Comparison of ENCODE assay signal across 14 mouse cellular contexts in the genomic region with DNA sequence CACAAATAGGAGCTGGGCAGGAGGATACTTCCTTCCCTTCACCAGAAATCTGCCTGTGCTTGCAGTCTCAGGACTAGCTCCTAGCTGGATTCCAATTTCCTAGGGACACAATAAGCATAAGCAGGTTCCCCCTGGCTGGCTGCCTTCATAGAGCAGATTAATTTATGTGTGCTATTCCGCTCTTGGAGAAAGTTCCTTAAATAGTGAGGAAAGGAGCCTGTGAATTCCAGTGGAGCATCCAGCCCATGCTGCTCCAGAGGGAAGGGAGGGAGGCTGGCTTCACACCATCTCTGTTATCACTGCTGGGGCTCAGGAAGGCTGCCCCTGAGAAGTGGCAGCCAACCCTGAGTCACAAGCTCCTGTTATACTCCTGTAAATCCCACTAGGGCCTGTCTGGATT. TPM values are rescaled to one million over a fixed set of nuclear protein-coding genes. Genes with fewer than 3 reads are reported as not detected.
DNase-seq lines count a peak whose midpoint lies in the region; ATAC-seq and TF ChIP-seq lines count a peak whose summit lies in the region.
"Had no signal": no experiment of that assay in that cellular context is flagged by ENCODE, and none has a peak within 500 bp of the region (broad histone marks: within the 10 kb centered on the region; RNA-seq: fewer than 3 reads in every experiment).

No protein-coding gene starts in this region.

- no peak overlapping the region for H3K9ac ChIP-seq in embryonic facial prominence, embryonic 14.5 days (ENCODE audit: low read depth, low read length)
- H3K9ac ChIP-seq in kidney, postnatal 0 days (ENCODE audit: low read depth, low read length), result no peak overlapping the region
- H3K9ac ChIP-seq in neural tube, embryonic 15.5 days (replicated peaks), result no peak overlapping the region
- H3K9ac ChIP-seq: limb, embryonic 15.5 days; midbrain, embryonic 13.5 days had no signal

- H3K27ac ChIP-seq in embryonic facial prominence, embryonic 14.5 days (replicated peaks; ENCODE audit: low read depth, low read length), result no peak overlapping the region
- H3K27ac ChIP-seq in embryonic facial prominence, embryonic 10.5 days (replicated peaks), result no peak overlapping the region
- H3K27ac ChIP-seq in kidney, postnatal 0 days, result no peak overlapping the region
- H3K27ac ChIP-seq in neural tube, embryonic 15.5 days (replicated peaks), result peak overlapping the region; percentile 29; the same call in 1 of the 2 replicates
- H3K27ac ChIP-seq: limb, embryonic 15.5 days; midbrain, embryonic 13.5 days had no signal

- H3K36me3 ChIP-seq in embryonic facial prominence, embryonic 14.5 days (ENCODE audit: control insufficient read depth, insufficient read depth, low read length), result no peaks in the 10 kb centered on the region
- H3K36me3 ChIP-seq in embryonic facial prominence, embryonic 10.5 days (replicated peaks), result no peaks in the 10 kb centered on the region
- no peaks in the 10 kb centered on the region for H3K36me3 ChIP-seq in kidney, postnatal 0 days (ENCODE audit: insufficient read depth, low read length)
- H3K36me3 ChIP-seq in neural tube, embryonic 15.5 days, result peaks cover 11% of the 10 kb centered on the region; the same call in 1 of the 2 replicates
- H3K36me3 ChIP-seq: limb, embryonic 15.5 days had no signal

- no peaks in the 10 kb centered on the region for H3K27me3 ChIP-seq in embryonic facial prominence, embryonic 14.5 days (replicated peaks; ENCODE audit: control insufficient read depth, insufficient read depth, low read length)
- no peaks in the 10 kb centered on the region for H3K27me3 ChIP-seq in embryonic facial prominence, embryonic 10.5 days (replicated peaks; ENCODE audit: low read depth, poor library complexity, severe bottlenecking)
- H3K27me3 ChIP-seq in kidney, postnatal 0 days (ENCODE audit: insufficient read depth, low read length), result no peaks in the 10 kb centered on the region
- no peaks in the 10 kb centered on the region for H3K27me3 ChIP-seq in neural tube, embryonic 15.5 days (replicated peaks)
- H3K27me3 ChIP-seq: limb, embryonic 15.5 days; midbrain, embryonic 13.5 days had no signal

- DNase-seq in embryonic facial prominence, embryonic 14.5 days (ENCODE audit: low spot score), result peak; percentile 24
- DNase-seq in embryonic facial prominence, embryonic 10.5 days (ENCODE audit: low spot score), result no peak
- peak; percentile 25 for DNase-seq in kidney, postnatal 0 days (ENCODE audit: low spot score)
- DNase-seq in kidney, adult 9 months, result no peak
- peak; percentile 67 for DNase-seq in brain, adult 2 months (ENCODE audit: low read depth, low spot score)
- no peak for DNase-seq in adrenal gland, postnatal 14 days
- no peak for DNase-seq in lung, adult 18-20 months
- DNase-seq: cerebellum, postnatal 14 days; gastrocnemius, postnatal 25 days; lung, postnatal 10 days had no signal

- no peak overlapping the region for H3K4me2 ChIP-seq in embryonic facial prominence, embryonic 14.5 days (ENCODE audit: low read depth, low read length)
- no peak overlapping the region for H3K4me2 ChIP-seq in kidney, postnatal 0 days (ENCODE audit: low read length)
- no peak overlapping the region for H3K4me2 ChIP-seq in neural tube, embryonic 15.5 days
- H3K4me2 ChIP-seq: limb, embryonic 15.5 days; midbrain, embryonic 13.5 days had no signal

- TF ChIP-seq CTCF in kidney, postnatal 0 days (IDR thresholded peaks at IDR 0.05; ENCODE audit: low read depth), result 0 out of 2 replicates have a peak, but pooled peaks have one; percentile 9

- H3K4me3 ChIP-seq in embryonic facial prominence, embryonic 14.5 days (ENCODE audit: low read depth, low read length), result no peak overlapping the region
- no peak overlapping the region for H3K4me3 ChIP-seq in embryonic facial prominence, embryonic 10.5 days
- no peak overlapping the region for H3K4me3 ChIP-seq in kidney, postnatal 0 days (replicated peaks; ENCODE audit: low read depth, low read length)
- H3K4me3 ChIP-seq in neural tube, embryonic 15.5 days (replicated peaks), result no peak overlapping the region
- H3K4me3 ChIP-seq: limb, embryonic 15.5 days; midbrain, embryonic 13.5 days had no signal

- WGBS in embryonic facial prominence, embryonic 14.5 days, result 55% methylated on average over 1 of the region's 1 CpGs
- WGBS in embryonic facial prominence, embryonic 10.5 days, result 71% methylated on average over 1 of the region's 1 CpGs
- 37% methylated on average over 1 of the region's 1 CpGs for WGBS in kidney, postnatal 0 days
- 40% methylated on average over 1 of the region's 1 CpGs for WGBS in neural tube, embryonic 15.5 days

- no peaks in the 10 kb centered on the region for H3K9me3 ChIP-seq in embryonic facial prominence, embryonic 14.5 days (ENCODE audit: control insufficient read depth, low read length)
- no peaks in the 10 kb centered on the region for H3K9me3 ChIP-seq in embryonic facial prominence, embryonic 10.5 days
- H3K9me3 ChIP-seq in kidney, postnatal 0 days (replicated peaks; ENCODE audit: low read length), result no peaks in the 10 kb centered on the region
- H3K9me3 ChIP-seq in neural tube, embryonic 15.5 days (replicated peaks), result no peaks in the 10 kb centered on the region
- H3K9me3 ChIP-seq: limb, embryonic 15.5 days; midbrain, embryonic 13.5 days had no signal

- no peaks in the 10 kb centered on the region for H3K4me1 ChIP-seq in embryonic facial prominence, embryonic 14.5 days (ENCODE audit: control insufficient read depth, insufficient read depth, low read length)
- H3K4me1 ChIP-seq in embryonic facial prominence, embryonic 10.5 days, result no peaks in the 10 kb centered on the region
- no peaks in the 10 kb centered on the region for H3K4me1 ChIP-seq in kidney, postnatal 0 days (replicated peaks; ENCODE audit: insufficient read depth, low read length)
- peaks cover 16% of the 10 kb centered on the region for H3K4me1 ChIP-seq in neural tube, embryonic 15.5 days
- H3K4me1 ChIP-seq: limb, embryonic 15.5 days had no signal

- ATAC-seq in embryonic facial prominence, embryonic 14.5 days (ENCODE audit: low read depth), result no peak
- no peak for ATAC-seq in kidney, postnatal 0 days (replicated peaks; ENCODE audit: low FRiP score, low read depth)
- ATAC-seq in neural tube, embryonic 15.5 days (ENCODE audit: low FRiP score), result no peak
- ATAC-seq: midbrain, embryonic 13.5 days had no signal

RNA-seq across cellular contexts. Expression of gene Gm4131, which starts 35.5 kb away (rescaled TPM):
- polyA plus RNA-seq in embryonic facial prominence, embryonic 14.5 days (2014; fragmentation: Nextera tagmentation; extraction: Ambion mirVana), result 0.28 TPM in 1 of 2 replicates, not detected in the other
- not detected in 2 replicates for polyA plus RNA-seq in embryonic facial prominence, embryonic 10.5 days (2016; fragmentation: Nextera tagmentation; extraction: Ambion mirVana)
- 0.66 and 0.78 TPM in 2 replicates for polyA plus RNA-seq in kidney, postnatal 0 days (2015; fragmentation: Nextera tagmentation; extraction: Ambion mirVana)
- 0.27 TPM in 2 replicates for polyA plus RNA-seq in neural tube, embryonic 15.5 days (2015; fragmentation: Nextera tagmentation; extraction: Ambion mirVana)
- total RNA-seq in adrenal gland, postnatal 14 days (2021), result not detected in 2 replicates
- total RNA-seq: gastrocnemius, postnatal 25 days had no signal
- polyA plus RNA-seq: heart, embryonic 16.5 days; limb, embryonic 15.5 days; midbrain, embryonic 13.5 days had no signal

RNA-seq across cellular contexts. Expression of gene Fam124a, which starts 46.7 kb away (rescaled TPM):
- polyA plus RNA-seq in embryonic facial prominence, embryonic 14.5 days (2014; fragmentation: Nextera tagmentation; extraction: Ambion mirVana), result 3.2 and 3.8 TPM in 2 replicates
- polyA plus RNA-seq in embryonic facial prominence, embryonic 10.5 days (2016; fragmentation: Nextera tagmentation; extraction: Ambion mirVana), result 1.6 and 2.8 TPM in 2 replicates
- polyA plus RNA-seq in kidney, postnatal 0 days (2015; fragmentation: Nextera tagmentation; extraction: Ambion mirVana), result 4.7 and 4.8 TPM in 2 replicates
- 58.4 and 71.2 TPM in 2 replicates for polyA plus RNA-seq in neural tube, embryonic 15.5 days (2015; fragmentation: Nextera tagmentation; extraction: Ambion mirVana)
- 2.5 and 3.9 TPM in 2 replicates for total RNA-seq in adrenal gland, postnatal 14 days (2021)

Comparison
In these comparisons a context has a peak if more than half of its experiments do, and no peak if none do; other contexts are left out.
1. DNase-seq: peak in embryonic facial prominence, embryonic 14.5 days (single experiment), kidney, postnatal 0 days (single experiment) and brain, adult 2 months (single experiment); none in embryonic facial prominence, embryonic 10.5 days (single experiment), kidney, adult 9 months (single experiment), adrenal gland, postnatal 14 days (single experiment) and lung, adult 18-20 months (0 of 2).
2. RNA of gene Fam124a, which starts 46.7 kb away (polyA plus RNA-seq): 58.4 to 71.2 TPM in neural tube, embryonic 15.5 days; 4.7 to 4.8 TPM in kidney, postnatal 0 days, 3.2 to 3.8 TPM in embryonic facial prominence, embryonic 14.5 days and 1.6 to 2.8 TPM in embryonic facial prominence, embryonic 10.5 days; every median in the first group is over 10 times any median in the second.